Mouse (Mus musculus): ENCODE measurements around the gene Cdh3. TPM values are rescaled to one million over a fixed set of nuclear protein-coding genes. Genes with fewer than 3 reads are reported as not detected.

Cdh3 gene
- total RNA-seq, 2 experiments from 2014 or later, result 1.7 to 2.2 TPM

DNA sequence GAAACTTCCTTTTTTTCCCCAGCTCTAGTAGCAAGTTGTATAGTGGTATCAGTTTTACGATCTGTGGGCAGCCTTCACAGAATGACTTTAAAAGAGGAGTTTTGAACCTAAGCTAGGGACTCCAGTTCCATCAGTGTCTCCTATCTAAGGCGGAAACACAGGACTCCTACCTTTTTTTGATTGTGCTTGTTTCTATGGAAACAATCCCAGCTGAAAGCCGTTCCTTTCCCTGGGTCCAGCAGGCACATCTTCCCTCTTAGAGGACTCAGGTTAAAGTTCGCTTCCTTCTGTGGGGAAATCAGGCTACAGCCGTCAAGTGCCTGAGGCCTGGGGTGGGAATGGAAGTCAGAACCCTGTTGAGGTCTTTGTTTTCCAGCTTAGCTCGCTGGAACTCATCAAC is 16.0 kb downstream of the Cdh3 start:
- intact Hi-C loops (cut with DNase I), result no loop called here
- no peak for DNase-seq

DNA sequence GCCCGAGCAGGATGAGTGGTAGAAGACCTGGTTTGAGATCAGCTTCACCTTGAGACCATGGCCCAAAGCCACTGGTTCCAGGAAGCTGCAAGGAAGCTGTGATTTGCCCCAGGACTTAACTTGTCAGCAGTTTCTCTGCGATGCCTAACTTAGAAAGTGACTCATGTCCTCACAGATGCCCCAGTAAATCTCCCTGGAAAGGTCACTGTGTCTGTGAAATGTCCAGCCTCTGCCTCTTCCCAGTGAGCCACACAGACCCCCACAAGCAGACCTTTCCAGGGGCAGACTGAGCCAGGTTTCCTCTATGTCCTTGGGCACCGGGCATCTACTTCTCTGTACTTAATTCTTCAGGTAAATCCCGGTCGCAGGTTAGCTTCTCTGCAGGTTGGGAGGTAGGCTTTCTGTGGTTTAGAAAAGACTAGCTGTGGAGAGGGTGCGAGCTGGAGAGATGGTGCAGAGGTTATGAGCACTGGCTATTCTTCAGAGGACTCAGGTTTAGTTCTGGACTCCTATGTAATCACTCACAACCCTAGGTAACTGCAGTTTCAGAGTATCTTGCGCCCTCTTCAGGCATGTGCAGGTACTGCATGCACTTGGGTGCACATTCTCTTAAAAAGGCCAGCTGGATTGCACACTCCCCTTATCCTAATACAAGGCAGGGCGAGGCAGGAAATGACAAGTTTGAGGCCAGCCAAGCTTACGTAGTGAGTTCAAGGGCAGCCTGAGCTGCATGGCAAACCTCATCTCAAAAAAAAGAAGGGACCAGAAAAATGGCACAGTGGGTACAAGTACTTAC is 16.7 kb downstream of the Cdh3 start:
- DNase-seq, result no peak
- intact Hi-C loops (cut with DNase I), result no loop called here

DNA sequence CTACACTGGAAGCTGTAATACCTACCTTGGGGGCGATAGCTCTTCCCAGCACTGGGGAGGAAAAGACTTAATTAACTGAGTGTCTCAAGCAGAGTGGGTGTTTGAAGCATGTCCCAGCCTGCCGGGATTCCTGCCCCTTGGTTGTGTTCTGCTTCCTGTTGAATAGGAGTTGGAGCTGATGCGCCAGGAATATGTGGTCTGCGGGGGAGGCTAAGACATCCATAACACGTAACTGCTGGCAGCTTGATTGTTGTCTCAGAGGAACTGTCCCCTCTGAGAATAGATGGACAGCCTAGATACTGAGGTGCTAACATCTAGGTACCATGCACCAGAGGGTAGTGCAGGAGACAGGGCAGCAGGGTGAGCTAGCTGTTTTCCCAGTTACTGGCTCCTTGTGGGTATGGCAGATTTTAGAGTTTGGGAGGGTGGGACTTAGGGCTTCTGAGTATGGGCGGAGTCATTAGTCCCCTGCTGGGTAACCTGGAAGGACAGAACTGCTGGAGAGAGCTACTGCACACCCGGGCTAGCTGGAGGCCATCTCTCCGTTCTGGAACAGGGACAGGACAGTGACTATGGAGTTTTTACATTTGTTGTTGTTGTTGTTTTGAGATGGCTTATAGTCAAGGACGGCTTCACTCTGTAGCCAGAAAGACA is 18.0 kb downstream of the Cdh3 start:
- no peak for DNase-seq
- intact Hi-C loops (cut with DNase I), result no loop called here

DNA sequence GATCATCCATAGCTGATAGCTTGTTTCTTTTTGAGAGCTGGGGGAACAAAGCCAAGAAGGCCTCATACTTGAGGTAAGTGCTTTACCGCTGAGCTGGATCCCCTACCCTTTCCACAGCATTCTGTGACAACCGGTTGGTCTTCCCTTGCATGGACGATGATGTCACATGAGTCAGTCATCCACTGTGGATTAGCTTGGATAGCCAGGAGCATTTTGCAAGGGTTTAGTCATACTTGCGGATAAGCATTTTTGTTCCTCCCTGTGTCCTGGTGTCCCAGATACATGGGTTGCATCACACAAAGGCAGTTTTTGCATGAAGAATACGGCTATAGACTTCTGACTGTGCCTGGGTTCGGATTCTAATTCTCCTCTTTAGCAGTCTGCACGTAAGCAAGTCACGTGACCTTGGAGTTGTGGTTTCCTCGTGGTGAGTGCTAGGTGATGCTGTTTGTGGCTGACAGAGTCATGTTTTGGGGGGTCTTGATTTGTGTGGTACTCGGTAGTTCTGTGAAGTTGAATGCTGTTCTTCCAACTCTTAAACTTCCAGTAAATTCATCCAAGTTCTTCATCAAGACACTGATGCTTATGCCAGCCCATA is 19.3 kb downstream of the Cdh3 start:
- no peak for DNase-seq

DNA sequence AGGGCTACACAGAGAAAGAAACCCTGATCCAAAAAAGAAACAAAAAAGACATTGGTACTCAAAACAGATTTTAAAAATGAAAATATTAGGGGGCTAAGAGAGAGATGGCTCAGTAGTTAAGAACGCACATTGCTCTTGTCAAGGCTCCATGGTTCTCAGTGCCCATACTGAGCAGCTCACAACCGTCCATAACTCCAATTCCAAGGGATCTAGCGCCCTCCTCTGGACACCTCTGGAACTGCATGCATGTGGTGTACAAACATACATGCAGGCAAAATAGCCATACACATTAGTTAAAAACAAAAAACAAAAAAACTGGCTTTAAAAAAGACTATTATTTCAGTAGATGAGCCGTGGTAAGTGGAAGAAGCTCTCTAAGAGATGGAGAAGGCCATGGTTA is 19.9 kb downstream of the Cdh3 start:
- intact Hi-C loops (cut with DNase I), result no loop called here
- DNase-seq, result peak in 1 of 2 experiments; percentile 25

More for the DNA sequence above, 19.3 kb downstream of the Cdh3 start:
- intact Hi-C loops (cut with DNase I), result no loop called here

DNA sequence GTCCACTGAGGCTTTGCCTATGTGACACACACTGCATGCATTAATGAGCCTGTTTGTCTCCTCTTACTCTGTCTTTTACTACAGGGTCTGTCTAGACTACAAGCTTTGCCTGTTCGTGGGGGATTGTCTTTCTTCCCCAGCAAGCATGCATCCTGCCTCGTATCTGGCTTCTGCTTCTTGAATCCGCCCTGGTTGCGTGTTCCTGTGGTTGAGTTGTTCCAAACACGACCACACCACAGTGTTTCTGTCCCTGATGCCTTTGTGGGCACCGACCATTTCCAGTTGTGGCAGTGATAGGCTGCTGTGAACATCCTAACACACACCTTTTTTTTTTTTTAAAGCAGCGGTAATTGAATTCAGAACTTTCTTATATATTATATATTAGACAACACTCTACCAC is 23.0 kb downstream of the Cdh3 start:
- intact Hi-C loops (cut with DNase I), result loop anchor here (1.0 kb wide), 1 partner anchor 100 kb away; no protein-coding TSS in a partner anchor

DNA sequence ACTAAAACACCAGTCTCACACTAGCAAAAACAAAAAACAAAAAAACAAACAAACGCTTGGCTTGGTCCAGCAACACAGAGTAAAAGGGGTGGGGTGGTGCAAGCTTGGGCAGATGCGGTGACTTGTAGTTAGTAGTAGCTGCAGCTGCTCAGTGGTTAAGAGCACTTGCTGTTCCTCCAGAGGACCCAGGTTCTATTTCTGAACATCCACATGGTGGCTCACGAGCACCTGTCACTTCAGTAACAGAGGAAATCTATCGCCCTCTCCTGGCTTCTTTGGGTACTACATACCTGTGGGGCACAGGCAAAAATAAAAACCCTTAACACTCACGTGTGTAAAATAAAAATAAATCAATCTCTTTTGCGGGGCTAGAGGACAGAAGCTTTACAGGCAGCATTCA is 23.8 kb downstream of the Cdh3 start:
- peak; percentile 55 to 81 for DNase-seq
- intact Hi-C loops (cut with DNase I), result no loop called here

More for the DNA sequence above, 23.0 kb downstream of the Cdh3 start:
- DNase-seq, result no peak

DNA sequence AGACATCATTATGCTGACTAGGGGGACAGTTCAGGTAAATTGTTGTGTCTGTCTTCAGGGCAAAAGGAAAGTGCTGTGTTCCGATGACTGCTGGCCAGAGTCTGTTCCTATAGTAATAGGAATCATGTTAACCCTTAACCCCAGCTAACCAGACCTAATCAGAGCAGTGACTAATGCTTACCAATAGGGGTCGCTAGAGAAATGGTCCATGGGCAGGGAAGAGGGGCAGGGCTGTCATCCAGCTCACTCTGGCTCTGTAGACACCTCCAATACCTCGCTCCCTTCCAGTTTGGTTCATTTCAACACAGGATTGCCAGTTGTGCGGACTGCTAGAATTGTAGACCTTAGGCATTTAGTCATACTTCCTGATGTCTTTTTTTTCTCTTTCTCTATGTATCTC is 24.8 kb downstream of the Cdh3 start:
- DNase-seq, result no peak
- intact Hi-C loops (cut with DNase I), result no loop called here

DNA sequence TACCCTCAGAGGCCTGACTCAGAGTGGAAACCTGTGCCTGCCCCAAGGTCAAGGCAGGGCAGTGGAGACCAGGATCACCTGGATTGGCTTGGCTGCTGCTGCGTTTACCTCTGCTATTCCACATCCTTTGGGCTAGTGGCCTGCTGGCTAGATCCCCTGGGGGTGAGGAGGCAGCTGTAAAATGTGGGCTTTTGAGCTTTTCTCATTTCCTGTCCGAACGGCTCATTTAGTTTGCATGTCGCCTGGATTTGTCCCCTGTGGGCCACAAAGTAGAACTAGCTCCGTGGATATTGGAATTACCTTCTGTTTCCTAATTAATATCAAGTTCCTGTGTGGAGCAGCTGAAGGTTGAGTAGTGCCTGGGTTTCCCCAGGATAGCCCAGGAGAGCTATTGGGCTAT is 28.5 kb downstream of the Cdh3 start:
- no peak for DNase-seq

DNA sequence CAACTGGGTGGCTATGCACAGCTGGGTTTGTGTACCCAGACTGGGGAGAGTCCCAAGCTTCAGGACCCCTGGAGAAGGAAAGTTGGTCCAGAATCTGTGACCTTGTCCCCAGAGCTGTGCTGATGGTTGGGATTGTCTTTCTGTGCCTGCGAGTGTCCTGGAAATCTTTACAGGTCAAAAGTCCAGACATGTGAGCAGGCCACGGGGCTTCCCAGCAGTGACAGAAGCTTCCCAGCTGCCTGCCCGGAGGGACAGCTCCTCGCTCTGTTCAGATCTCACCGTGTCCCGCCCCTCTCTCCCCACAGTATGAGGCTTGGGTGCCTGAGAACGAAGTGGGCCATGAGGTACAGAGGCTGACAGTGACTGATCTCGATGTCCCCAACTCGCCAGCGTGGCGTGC is 30.3 kb downstream of the Cdh3 start:
- no peak for DNase-seq
- intact Hi-C loops (cut with DNase I), result no loop called here

More for the DNA sequence above, 28.5 kb downstream of the Cdh3 start:
- intact Hi-C loops (cut with DNase I), result no loop called here

DNA sequence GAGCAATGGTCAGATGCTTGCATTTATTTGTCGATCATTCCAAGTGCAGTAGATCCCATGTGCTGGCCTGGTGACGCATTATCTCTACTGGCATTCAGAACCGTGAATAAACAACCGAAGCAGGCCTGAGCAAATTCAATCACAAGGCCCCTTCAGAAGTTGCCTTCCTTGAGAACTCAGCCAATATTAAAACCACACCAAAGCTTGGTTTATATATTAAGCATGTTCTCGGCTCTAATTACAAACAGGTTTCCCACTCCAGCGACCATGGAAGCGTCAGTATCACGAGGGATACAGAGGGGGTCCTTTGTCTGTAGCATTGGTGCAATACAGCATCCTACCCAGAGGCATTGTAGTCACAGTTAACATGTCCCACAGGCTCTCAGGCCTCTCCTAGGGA is 32.4 kb downstream of the Cdh3 start:
- intact Hi-C loops (cut with DNase I), result no loop called here
- DNase-seq, result no peak

DNA sequence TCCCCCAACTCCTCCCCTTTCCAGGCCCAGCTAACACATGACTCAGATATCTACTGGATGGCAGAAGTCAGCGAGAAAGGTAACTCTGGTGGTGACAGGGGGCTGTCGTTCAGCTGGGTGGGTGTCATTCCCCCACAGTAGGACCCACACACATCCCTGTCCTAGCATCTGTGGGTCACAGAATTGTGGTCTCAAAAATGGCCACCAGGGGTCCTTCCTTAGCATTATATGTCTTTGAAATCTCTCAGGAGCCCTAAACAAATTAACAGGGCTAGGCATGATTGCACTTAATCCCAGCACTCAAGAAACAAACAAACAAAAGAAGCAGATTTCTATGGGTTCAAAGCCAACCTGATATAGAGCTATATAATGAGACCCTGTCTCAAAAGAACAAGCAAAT is 34.5 kb downstream of the Cdh3 start:
- peak in 1 of 2 experiments; percentile 24 for DNase-seq
- intact Hi-C loops (cut with DNase I), result no loop called here

DNA sequence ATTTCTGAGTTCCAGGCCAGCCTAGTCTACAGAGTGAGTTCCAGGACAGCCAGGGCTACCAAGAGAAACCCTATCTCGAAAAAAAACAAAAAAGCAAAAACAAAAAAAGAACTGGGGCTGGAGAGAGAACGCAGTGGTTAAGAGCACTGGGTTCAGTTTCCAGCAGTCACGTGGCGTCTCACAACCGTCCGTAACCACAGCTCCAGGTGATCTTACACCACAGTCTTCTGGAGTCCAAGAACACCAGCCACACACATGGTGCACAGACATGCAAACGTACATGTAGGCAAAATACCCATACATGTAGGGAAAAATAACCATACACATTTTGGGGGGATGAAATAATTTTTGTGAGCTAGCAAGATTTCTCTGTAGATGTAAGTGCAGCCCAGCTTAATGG is 36.1 kb downstream of the Cdh3 start:
- no peak for DNase-seq
- intact Hi-C loops (cut with DNase I), result no loop called here

DNA sequence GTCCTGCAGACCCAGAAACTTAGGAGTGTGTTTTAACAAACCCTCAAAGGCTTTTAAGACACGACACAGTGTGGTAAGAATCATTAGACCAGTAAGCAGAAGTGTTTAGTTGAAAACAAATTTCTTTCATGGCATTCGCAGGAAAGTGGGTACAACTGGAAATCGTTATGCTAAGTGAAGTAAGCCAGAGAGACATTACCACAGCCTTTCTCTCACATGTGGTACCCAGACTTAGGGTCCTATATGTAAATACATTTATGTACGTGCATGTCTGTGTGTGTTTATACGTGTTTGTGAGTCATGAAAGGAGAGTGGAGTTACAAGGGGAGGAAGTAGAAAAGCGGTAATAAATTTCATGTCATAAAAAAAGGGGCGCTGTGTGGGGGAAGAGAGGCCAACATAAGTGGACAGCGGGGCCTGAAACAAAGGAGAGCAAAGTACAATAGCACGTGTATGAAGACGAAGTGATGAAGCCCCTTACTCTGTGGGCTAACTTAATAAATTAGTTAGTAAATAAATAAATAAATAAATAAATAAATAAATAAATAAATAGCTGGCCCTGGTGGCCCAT is 37.8 kb downstream of the Cdh3 start:
- DNase-seq, result no peak
- intact Hi-C loops (cut with DNase I), result no loop called here

DNA sequence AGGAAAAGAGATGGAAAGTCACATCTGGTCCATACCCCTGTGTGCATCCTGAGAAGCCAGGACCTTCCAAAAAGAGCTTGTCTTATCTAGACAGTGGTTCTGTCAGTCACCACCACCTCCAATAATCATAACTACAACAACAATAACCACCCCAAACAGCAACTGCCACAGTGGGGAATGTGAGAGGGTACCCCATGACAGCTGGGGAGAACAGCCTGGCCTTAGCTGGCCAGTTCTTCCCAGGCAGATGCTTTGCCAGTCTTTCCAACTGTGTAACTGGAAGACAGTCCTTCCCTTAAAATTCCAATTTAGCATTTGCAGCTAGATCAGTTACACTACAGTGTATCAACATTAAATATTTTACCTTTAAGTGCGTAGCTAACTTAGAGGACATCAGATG is 40.2 kb downstream of the Cdh3 start:
- no peak for DNase-seq
- intact Hi-C loops (cut with DNase I), result no loop called here

DNA sequence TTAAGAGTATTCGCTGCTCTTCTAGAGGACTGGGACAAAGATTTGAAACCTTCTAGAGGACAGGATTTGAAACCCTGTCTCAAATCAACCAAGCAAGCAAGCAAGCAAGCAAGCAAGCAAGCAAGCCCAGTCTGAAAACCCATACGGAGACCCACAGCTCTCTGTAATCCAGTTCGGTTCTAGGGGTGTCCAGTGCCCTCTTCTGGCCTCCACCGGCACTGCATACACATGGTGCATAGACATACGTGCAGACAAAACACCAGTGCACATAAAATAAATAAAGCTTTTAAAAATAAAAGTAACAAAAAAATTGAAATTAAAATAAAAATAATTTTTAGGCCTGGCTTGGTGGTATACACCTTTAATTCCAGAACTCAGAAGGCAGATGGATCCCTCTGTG is 43.3 kb downstream of the Cdh3 start:
- intact Hi-C loops (cut with DNase I), result no loop called here

DNA sequence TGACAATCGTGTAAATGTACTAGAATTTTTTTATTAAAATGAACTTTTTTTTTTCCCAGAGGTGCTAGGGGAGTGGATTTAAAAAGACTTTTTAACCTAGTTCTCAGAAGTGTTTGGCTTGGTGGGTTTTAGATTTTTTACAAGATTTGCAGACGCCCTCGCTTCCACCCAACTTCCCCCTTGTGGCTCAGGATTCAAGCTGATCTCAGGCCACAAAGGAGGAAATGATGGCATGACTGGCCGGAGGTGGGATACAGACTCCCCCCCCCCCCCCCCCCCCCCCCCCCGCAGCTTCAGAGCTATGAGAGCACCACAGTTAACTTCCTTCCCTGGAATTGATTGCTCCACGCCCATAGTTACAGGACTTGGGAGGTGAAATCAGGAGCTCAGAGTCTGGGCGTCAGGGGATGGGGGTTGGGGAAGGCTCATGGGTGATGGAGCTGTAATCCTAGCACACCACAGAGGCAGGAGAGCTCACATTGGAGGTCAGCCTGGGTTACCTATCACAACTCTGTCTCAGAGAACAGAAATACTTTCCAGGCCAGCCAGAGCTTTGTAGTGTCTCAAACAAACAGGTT is 45.5 kb downstream of the Cdh3 start:
- no peak for DNase-seq
- intact Hi-C loops (cut with DNase I), result no loop called here

More for the DNA sequence above, 43.3 kb downstream of the Cdh3 start:
- DNase-seq, result no peak

DNA sequence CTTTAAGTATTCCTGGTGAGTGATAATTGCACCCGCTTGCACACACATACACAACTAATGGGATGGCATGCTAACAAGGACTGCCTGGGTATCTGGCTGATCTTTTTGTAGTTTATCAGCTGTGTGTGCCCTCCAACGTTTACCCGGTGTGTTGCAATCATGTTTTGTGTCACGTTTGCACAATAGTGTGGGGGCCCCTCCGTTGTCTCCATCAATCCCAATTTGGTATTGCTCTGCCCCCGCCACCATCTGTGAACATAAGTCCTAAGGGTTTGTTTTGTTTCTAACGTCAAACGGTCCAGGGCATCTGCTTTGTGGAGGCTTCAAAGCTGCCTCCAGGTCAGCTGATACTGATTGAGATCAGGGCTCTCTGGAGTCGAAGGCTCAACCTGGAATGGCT is 49.2 kb downstream of the Cdh3 start:
- no peak for DNase-seq
- intact Hi-C loops (cut with DNase I), result loop anchor here (5.0 kb wide), 1 partner anchor 87 kb away; no protein-coding TSS in a partner anchor

DNA sequence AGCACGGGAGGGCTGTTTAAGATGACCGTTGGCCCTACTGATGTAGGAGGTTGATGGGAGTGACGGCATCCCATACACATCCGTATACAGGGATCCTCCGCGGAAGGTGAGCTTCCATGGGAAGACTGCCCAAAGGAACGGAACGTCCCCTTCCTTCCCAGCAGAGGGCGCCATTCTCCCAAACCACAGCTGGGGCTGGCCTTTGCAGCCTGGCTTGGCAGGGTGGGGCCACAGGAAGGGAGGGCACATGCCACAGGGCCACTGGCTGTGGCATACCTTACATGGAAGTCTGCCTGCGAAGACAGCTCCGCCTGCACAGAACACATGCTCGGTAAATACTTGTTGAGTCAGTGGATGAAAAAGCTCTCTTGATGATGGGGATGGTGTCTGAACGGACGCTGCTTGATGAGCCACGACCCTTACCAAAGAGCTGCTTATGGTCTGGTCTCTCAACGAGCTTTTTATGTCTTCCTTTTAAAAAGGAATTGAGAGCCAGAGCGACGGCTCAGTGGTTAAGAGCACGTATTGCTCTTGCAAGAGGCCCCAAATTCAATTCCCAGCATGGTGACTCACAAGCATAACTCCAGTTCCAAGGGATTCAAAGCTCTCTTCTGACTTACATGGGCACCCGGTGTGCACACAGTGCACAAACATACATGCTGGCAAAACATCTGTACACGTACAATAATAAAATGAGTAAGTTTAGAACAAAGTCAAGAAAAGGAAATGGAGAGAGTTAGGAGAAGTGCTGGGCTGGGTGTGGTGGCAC is 50.6 kb downstream of the Cdh3 start:
- DNase-seq, result peak; percentile 42 to 65
- intact Hi-C loops (cut with DNase I), result loop anchor here (5.0 kb wide), 1 partner anchor 86 kb away; no protein-coding TSS in a partner anchor

DNA sequence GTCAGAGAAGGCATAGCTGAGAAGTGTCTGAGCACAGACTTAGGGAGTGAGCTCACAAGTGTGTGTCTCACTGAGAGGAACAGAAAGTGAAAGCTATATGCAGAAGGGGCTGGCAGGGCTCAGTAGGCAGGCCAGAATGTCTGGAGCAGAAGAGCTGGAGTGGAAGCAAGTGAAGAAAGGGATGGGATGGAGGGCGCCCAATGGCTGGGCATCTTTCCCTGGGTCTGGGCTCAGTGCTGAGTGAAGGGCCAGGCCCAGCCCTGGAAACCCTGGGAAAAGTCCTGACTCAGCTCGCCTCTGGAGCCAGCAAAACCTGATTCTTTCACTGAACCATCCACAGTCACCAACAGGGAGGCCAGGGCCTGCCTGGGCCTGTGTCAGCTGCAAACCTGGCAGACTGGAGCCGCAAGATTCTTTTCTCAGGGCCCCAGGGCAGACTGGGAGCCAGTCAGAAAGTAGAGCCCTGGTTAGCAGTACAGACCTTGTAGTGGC is 53.0 kb downstream of the Cdh3 start:
- intact Hi-C loops (cut with DNase I), result loop anchor here (5.0 kb wide), 1 partner anchor 84 kb away; no protein-coding TSS in a partner anchor
- no peak for DNase-seq
